Mouse (Mus musculus) embryonic fibroblast, embryonic 13.5 days (primary cell): ENCODE results near the gene Camta1.

ENCODE experiments used
- CTCF ChIP-seq: IDR thresholded peaks from 2 replicates; pipeline ENCODE4 v1.5.1; 2011; ENCODE audit warnings: mild to moderate bottlenecking, control low read depth, low read length, moderate library complexity, borderline replicate concordance; ENCODE audit not compliant: insufficient read depth
- POLR2A ChIP-seq: IDR thresholded peaks from 2 replicates; pipeline ENCODE4 v1.6.1; 2011; ENCODE audit warnings: low read depth, mild to moderate bottlenecking, control low read depth, low read length, moderate library complexity

DNA sequence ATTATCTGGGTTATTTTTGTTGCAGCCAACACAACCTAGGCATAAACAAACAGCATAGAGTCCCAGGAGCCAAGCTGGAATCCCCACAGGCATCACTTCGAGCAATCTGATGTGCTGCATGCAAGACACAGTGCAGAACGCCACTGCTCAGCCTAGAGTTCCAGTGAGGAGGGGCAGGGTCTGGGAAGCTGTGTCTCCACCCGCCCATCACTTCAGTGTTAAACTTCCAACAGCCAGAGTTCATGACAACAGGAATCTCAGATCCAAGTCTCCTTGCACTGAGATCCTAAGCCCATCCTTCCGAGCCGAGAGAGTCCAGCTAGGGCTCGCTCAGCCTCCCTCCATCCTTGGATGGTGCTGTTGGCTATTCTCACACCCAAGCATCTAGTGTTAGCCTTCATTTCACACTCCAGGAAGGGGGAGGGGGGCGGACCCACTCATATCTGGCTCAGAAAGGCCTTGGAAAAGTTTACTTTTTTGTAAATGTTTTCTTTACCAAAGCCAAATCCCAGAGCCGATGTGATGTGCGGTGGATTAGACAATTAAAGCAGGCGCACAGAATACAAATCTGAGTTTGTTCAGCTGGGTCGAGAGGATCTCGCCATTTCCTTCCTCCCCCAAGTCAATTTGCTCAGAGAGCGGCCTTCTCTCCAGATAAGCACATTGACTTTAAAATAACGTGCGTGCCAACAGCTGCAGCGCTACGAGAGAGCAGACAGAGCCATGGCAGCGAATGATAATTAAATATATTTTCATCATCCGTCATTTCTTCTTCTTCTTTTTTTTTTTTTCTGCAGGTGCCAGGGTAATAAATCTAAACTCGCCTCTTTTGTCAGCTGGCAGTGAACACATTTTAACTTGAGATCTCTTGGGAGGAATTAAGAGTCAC lies 120.2 kb downstream of the Camta1 start:
- TF ChIP-seq CTCF (no peak), POLR2A (no peak)
